Mouse (Mus musculus) stomach, postnatal 0 days (tissue): Measurements from ENCODE around the gene Tbl2.

Experiments
- CTCF ChIP-seq: IDR thresholded peaks from 2 replicates; pipeline ENCODE4 v1.5.1; 2016; ENCODE audit warnings: antibody characterized with exemption, low read depth, mild to moderate bottlenecking, moderate library complexity
- EP300 ChIP-seq: optimal IDR thresholded peaks from 2 replicates; pipeline ENCODE3; 2016; ENCODE audit warnings: antibody characterized with exemption

GRCm38 (mm10) chr5:135172986-135173385 is 23.5 kb downstream of the Tbl2 start:
- TF ChIP-seq EP300 (no peak), CTCF (no peak)
